Mouse (Mus musculus) monocyte, adult 59 days (primary cell): ENCODE measurements around the gene Dennd5b. TPM values are rescaled to one million over a fixed set of nuclear protein-coding genes. Genes with fewer than 3 reads are reported as not detected.

Experiments used
- total RNA-seq, 2 experiments: library from RNA; stranded (reverse); gene quantifications; one replicate each; pipeline ENCODE4 v1.2.4; 2023

The Dennd5b gene
- 1 to 10 TPM; 1.1 to 1.2 TPM for total RNA-seq

GRCm38 (mm10) chr6:149101076-149101942 is at the start of gene Dennd5b:
Gene Dennd5b (minus strand): TSS chr6:149101680.

GRCm38 (mm10) chr6:149139471-149139870 is 38.0 kb upstream of the Dennd5b start, which contains the start of gene Etfbkmt:
Gene Etfbkmt (plus strand): TSS chr6:149139849.

GRCm38 (mm10) chr6:149129870-149130269 is 28.4 kb upstream of the Dennd5b start, which contains the start of gene Gm10203:
Gene Gm10203 (plus strand): TSS chr6:149130170.

GRCm38 (mm10) chr6:148946409-148946742 is 155.1 kb downstream of the Dennd5b start, which contains the start of gene Sinhcaf:
Gene Sinhcaf (minus strand): TSS chr6:148946467.

Other genes starting within 250 kb of the Dennd5b start
- 1 to 10 TPM; 2.4 to 4.3 TPM for gene Caprin2, start 205.4 kb downstream of the Dennd5b start, total RNA-seq
- 10 to 100 TPM; 16.7 to 21.8 TPM for gene Sinhcaf, start 155.2 kb downstream of the Dennd5b start, total RNA-seq
- not detected for gene Gm10203, start 28.5 kb upstream of the Dennd5b start, total RNA-seq
- gene Etfbkmt, start 38.2 kb upstream of the Dennd5b start, total RNA-seq = 1 to 10 TPM; 8.3 to 8.9 TPM
- 10 to 100 TPM; 23.3 to 27.8 TPM for gene Amn1, start 87.0 kb upstream of the Dennd5b start, total RNA-seq
- gene Resf1, start 207.7 kb upstream of the Dennd5b start, total RNA-seq = 100 to 1,000 TPM; 115 to 147 TPM